Mouse (Mus musculus): ENCODE measurements around the gene Ackr3.

DNA sequence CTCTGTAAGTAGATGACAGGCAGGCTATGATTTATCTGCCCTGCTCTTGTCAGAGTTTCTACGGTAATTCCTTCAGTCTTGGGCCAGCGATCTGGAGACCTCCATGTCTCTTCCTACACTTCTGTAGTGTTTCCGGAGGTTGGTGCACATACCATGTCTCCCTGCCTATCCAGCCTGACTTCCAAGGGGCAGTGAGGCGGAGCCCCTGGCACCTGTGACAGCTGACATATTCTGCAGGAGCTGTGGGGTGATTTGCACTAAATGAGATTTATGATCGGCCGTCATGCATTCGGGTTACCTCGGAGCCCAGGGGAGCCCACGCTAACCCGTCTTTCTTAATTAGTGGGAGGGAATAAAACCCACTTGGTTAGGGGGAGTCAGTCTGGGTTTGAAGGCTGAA, 49.7 kb downstream of the Ackr3 start:
- TF ChIP-seq CTCF (IDR thresholded peaks at IDR 0.05; ENCODE audit: low read depth) (no peak), EP300 (optimal IDR thresholded peaks at IDR 0.05) (no peak)
